Mouse (Mus musculus) cerebellum, adult 2 months (tissue): ENCODE measurements around the gene Acss1. TPM values are rescaled to one million over a fixed set of nuclear protein-coding genes. Genes with fewer than 3 reads are reported as not detected.
A peak's percentile ranks its signal among the peaks of the same experiment; 100 is the strongest.

ENCODE experiments used
- DNase-seq, 2 experiments: peaks; one replicate each; pipeline ENCODE4 v3.0.0; 2021
- H3K27ac ChIP-seq: fragments of 200-500 bp; 2 replicates; pipeline ENCODE4 v1.5.1; 2012; ENCODE audit warnings: low read length, control low read depth, inconsistent platforms; ENCODE audit not compliant: insufficient read depth
- H3K27me3 ChIP-seq: fragments of 200-500 bp; 2 replicates; pipeline ENCODE4 v1.6.1; 2012; ENCODE audit warnings: inconsistent platforms, mild to moderate bottlenecking, low read length, moderate library complexity; ENCODE audit not compliant: control insufficient read depth, insufficient read depth
- H3K4me1 ChIP-seq: fragments of 200-500 bp; 2 replicates; pipeline ENCODE4 v1.6.1; 2011; ENCODE audit warnings: low read length; ENCODE audit not compliant: control insufficient read depth, insufficient read depth
- H3K4me3 ChIP-seq: fragments of 200-500 bp; replicated peaks from 2 replicates; pipeline ENCODE3; 2011; ENCODE audit warnings: mild to moderate bottlenecking, low read depth, low read length, control low read depth; ENCODE audit not compliant: insufficient read depth
- CTCF ChIP-seq: fragments of 200-500 bp; IDR thresholded peaks from 2 replicates; pipeline ENCODE4 v1.5.1; 2011; ENCODE audit warnings: low read depth, mild to moderate bottlenecking, control low read depth, low read length, moderate library complexity, borderline replicate concordance; ENCODE audit not compliant: insufficient read depth
- POLR2A ChIP-seq: fragments of 200-500 bp; IDR thresholded peaks from 2 replicates; pipeline ENCODE4 v1.6.1; 2011; ENCODE audit warnings: low read length, control low read depth, borderline replicate concordance; ENCODE audit not compliant: insufficient read depth
- WGBS: fragments of 180-500 bp; shearing (Covaris S2); methylation state at CpG from one replicate; pipeline ENCODE4 v1.1.7; 2018; 5-methylcytosine and 5-hydroxymethylcytosine counted together
- polyA plus RNA-seq: library from polyadenylated mRNA; depleted of rRNA; stranded (reverse); fragments of >200 nt; gene quantifications from 2 replicates; pipeline ENCODE4 v1.2.3, GENCODE M21; 2012

The Acss1 gene
- polyA plus RNA-seq, 1 experiment, result 15.7 TPM

DNA sequence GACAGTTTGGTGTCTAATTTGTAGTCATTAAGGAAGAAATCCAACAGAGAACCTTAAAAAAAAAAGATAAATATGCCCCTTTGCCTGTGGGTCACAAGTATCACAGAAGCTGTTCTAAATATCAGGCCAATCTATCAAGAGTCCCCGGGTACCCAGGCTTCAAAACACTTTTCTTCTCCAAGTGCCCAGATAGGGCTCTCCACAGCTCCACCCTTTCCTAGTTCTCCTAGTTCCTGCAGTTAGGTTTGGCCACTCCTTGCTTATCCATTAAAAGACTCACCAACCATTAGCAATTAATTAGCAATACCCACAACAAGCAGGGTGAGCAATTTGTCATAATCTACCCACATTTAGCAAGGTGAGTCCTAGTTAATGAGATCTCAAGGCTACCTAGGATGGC, 61.2 kb downstream of the Acss1 start:
- H3K27ac ChIP-seq, result no peak overlapping the region
- peak overlapping the region; percentile 25 for H3K4me3 ChIP-seq
- 58% methylated on average over 1 of the region's 1 CpGs for WGBS
- no peak for DNase-seq
- TF ChIP-seq POLR2A (no peak), CTCF (no peak)
- H3K27me3 ChIP-seq, result no peaks in the 10 kb centered on the region
- H3K4me1 ChIP-seq, result peaks cover 3% of the 10 kb centered on the region; the same call in 1 of the 2 replicates

- Histone ChIP-seq H3K4me1 (peaks cover 3% of the 10 kb centered on the region; the same call in 1 of the 2 replicates), H3K27me3 (no peaks in the 10 kb centered on the region), H3K27ac (no peak overlapping the region), H3K4me3 (no peak overlapping the region)
- WGBS, result 88% methylated on average over 2 of the region's 2 CpGs
- no peak for DNase-seq
- TF ChIP-seq POLR2A, result no peak
- TF ChIP-seq CTCF, result no peak
Measured at GRCm38 (mm10) chr2:150604802-150605201, 63.5 kb downstream of the Acss1 start.

- Histone ChIP-seq H3K27ac (no peak overlapping the region), H3K4me3 (no peak overlapping the region), H3K27me3 (no peaks in the 10 kb centered on the region), H3K4me1 (peaks cover under 1% of the 10 kb centered on the region; the same call in 1 of the 2 replicates)
- TF ChIP-seq CTCF, result no peak
- TF ChIP-seq POLR2A, result no peak
- peak; percentile 16 to 45 for DNase-seq
- 52% methylated on average over 2 of the region's 2 CpGs for WGBS
Measured at GRCm38 (mm10) chr2:150602166-150602565, 66.1 kb downstream of the Acss1 start.

- TF ChIP-seq POLR2A (no peak), CTCF (no peak)
- no peak for DNase-seq
- 96% methylated on average over 2 of the region's 2 CpGs for WGBS
- H3K4me3 ChIP-seq, result no peak overlapping the region
- no peaks in the 10 kb centered on the region for H3K27me3 ChIP-seq
- H3K4me1 ChIP-seq, result no peaks in the 10 kb centered on the region
- no peak overlapping the region for H3K27ac ChIP-seq
Measured at GRCm38 (mm10) chr2:150600263-150600662, 68.0 kb downstream of the Acss1 start.

DNA sequence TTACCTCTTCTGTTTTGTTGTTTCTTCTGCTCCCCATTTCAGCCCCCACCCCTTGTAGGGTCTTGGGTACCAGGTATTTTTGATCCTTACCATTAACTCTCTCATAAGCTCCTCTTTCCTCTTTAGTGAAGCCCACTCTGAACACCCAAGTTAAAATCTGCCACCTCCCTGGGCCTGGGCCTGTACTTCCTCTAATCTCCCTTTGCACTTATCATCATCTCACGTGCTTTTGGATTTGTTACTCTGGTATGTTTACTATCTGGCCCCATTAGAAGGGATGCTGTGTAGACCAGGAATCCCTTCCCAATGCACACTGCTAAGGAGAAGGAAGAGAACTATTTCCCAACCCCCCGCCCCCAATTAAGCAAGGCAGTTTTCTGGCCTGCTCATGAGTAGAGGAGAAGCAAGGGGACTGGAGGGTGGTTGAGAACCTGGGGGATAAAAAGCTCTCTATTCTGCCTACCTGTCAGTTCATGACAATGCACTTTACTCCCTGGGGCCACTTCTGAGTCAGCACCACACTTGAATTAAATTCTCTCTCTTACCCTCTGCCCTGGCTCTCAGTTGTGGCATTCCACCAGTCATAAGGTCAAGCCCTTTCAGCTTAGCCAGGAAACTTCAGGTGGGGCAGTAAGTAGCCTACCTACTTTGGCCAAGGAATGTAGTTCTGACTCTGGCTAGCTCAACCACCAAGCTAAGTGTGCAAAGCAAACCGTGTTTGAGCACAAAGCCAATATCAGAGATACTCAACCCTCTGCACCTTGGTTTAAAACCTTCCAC, 72.7 kb downstream of the Acss1 start:
- Histone ChIP-seq H3K27ac (no peak overlapping the region), H3K4me3 (no peak overlapping the region), H3K27me3 (no peaks in the 10 kb centered on the region), H3K4me1 (no peaks in the 10 kb centered on the region)
- no peak for TF ChIP-seq CTCF
- no peak for TF ChIP-seq POLR2A
- DNase-seq, result no peak
- WGBS, result 91% methylated on average over 3 of the region's 3 CpGs

- WGBS, result 78% methylated on average over 11 of the region's 11 CpGs
- H3K4me1 ChIP-seq, result no peaks in the 10 kb centered on the region
- TF ChIP-seq POLR2A (no peak), CTCF (no peak)
- no peaks in the 10 kb centered on the region for H3K27me3 ChIP-seq
- DNase-seq, result no peak
- no peak overlapping the region for H3K4me3 ChIP-seq
- no peak overlapping the region for H3K27ac ChIP-seq
Measured at GRCm38 (mm10) chr2:150589076-150589475, 79.2 kb downstream of the Acss1 start.

- Histone ChIP-seq H3K4me1 (no peaks in the 10 kb centered on the region), H3K4me3 (no peak overlapping the region), H3K27ac (no peak overlapping the region), H3K27me3 (no peaks in the 10 kb centered on the region)
- 93% methylated on average over 1 of the region's 1 CpGs for WGBS
- no peak for DNase-seq
- TF ChIP-seq POLR2A (no peak), CTCF (no peak)
Measured at GRCm38 (mm10) chr2:150579628-150580027, 88.7 kb downstream of the Acss1 start.

DNA sequence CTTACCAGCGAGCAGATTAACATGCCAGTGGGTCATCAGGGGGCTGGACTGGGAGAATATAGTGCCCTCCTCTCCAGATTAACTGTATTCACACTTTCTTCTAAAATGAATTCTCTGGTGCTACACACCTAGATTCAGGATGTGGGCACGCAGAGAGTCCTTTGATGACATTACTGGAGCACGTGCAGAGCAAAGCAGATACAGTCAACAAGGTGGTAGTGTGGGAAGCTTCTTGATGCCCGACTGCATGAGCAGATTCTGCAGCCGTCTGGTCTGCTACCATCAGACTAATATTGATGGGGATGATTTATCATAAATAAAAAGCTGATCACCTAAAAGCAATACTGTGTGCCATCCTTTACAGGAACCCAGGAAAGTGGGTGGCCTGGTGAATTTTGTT, 89.7 kb downstream of the Acss1 start:
- TF ChIP-seq POLR2A (no peak), CTCF (no peak)
- H3K27me3 ChIP-seq, result no peaks in the 10 kb centered on the region
- H3K4me3 ChIP-seq, result no peak overlapping the region
- no peak overlapping the region for H3K27ac ChIP-seq
- no peaks in the 10 kb centered on the region for H3K4me1 ChIP-seq
- 86% methylated on average over 5 of the region's 5 CpGs for WGBS
- no peak for DNase-seq
